Mouse (Mus musculus): ENCODE results near the gene Vps13d.

- TF ChIP-seq POLR2A (IDR thresholded peaks at IDR 0.05; ENCODE audit: control insufficient read depth, low read depth, low read length) (no peak), CTCF (IDR thresholded peaks at IDR 0.05; ENCODE audit: control insufficient read depth, insufficient read depth, insufficient replicate concordance, low read depth, low read length) (no peak)
These were observed 225.8 kb downstream of the Vps13d start for GRCm38 (mm10) chr4:144969030-144969429.

Data from testis, adult 2 months (tissue).